Mouse (Mus musculus): ENCODE results near the gene Trrap. TPM values are rescaled to one million over a fixed set of nuclear protein-coding genes. Genes with fewer than 3 reads are reported as not detected.
"Not testable (repeated sequence)": the region's sequence is repeated elsewhere in the genome, so short reads cannot be mapped to it uniquely, and the experiment has no call there.

Trrap gene
- 100 and 107 TPM in 2 replicates for polyA plus RNA-seq (2016; fragmentation: Nextera tagmentation; extraction: Ambion mirVana)

- not testable (repeated sequence) for H3K9me3 ChIP-seq, H3K27me3 ChIP-seq
- ATAC-seq (ENCODE audit: low FRiP score) = peak; percentile 5; the same call in 1 of the 2 replicates
- peak within 1 kb of the TSS; percentile 76 for H3K4me2 ChIP-seq
- 81% methylated on average over 13 of the region's 15 CpGs for WGBS
- peak within 1 kb of the TSS; percentile 96 for H3K27ac ChIP-seq
- peaks cover 13% of the 10 kb centered on the region for H3K4me1 ChIP-seq
- peak within 1 kb of the TSS; percentile 88 for H3K4me3 ChIP-seq (replicated peaks)
- peaks cover 15% of the 10 kb centered on the region for H3K36me3 ChIP-seq (replicated peaks)
- peak within 1 kb of the TSS; percentile 89 for H3K9ac ChIP-seq
Measured at GRCm38 (mm10) chr5:144767106-144767798, at the start of gene Trrap. TSS of gene Trrap (plus strand) at chr5:144767732.

- no peak for ATAC-seq (ENCODE audit: low FRiP score)
- Histone ChIP-seq H3K4me1 (no peaks in the 10 kb centered on the region; the same call in 1 of the 2 replicates), H3K9me3 (no peaks in the 10 kb centered on the region), H3K27ac (no peak overlapping the region), H3K9ac (no peak overlapping the region), H3K4me3 (replicated peaks) (no peak overlapping the region), H3K27me3 (no peaks in the 10 kb centered on the region), H3K36me3 (replicated peaks) (no peaks in the 10 kb centered on the region), H3K4me2 (no peak overlapping the region)
- whole genome bisulfite sequencing = 80% methylated on average over 6 of the region's 6 CpGs
Measured at GRCm38 (mm10) chr5:144719781-144720180, 47.8 kb upstream of the Trrap start.

- 90% methylated on average over 4 of the region's 4 CpGs for WGBS
- Histone ChIP-seq H3K4me2 (no peak overlapping the region), H3K27me3 (no peaks in the 10 kb centered on the region), H3K4me3 (replicated peaks) (no peak overlapping the region), H3K27ac (no peak overlapping the region), H3K4me1 (peaks cover 2% of the 10 kb centered on the region; the same call in 1 of the 2 replicates), H3K36me3 (replicated peaks) (no peaks in the 10 kb centered on the region), H3K9ac (no peak overlapping the region), H3K9me3 (no peaks in the 10 kb centered on the region)
- no peak for ATAC-seq (ENCODE audit: low FRiP score)
Measured at GRCm38 (mm10) chr5:144720281-144720680, 47.3 kb upstream of the Trrap start.

- Histone ChIP-seq H3K27ac (0 out of 2 replicates have a peak overlapping the region, but pooled peaks have one; percentile 9), H3K36me3 (replicated peaks) (no peaks in the 10 kb centered on the region), H3K4me3 (replicated peaks) (no peak overlapping the region), H3K9me3 (no peaks in the 10 kb centered on the region), H3K9ac (no peak overlapping the region), H3K4me2 (no peak overlapping the region), H3K4me1 (peaks cover 19% of the 10 kb centered on the region), H3K27me3 (peaks cover 24% of the 10 kb centered on the region)
- 8% methylated on average over 2 of the region's 2 CpGs for WGBS
- peak; percentile 70 for ATAC-seq (ENCODE audit: low FRiP score)
Measured at GRCm38 (mm10) chr5:144724926-144725325, 42.6 kb upstream of the Trrap start.

- H3K27me3 ChIP-seq = peaks cover 26% of the 10 kb centered on the region
- H3K36me3 ChIP-seq (replicated peaks) = no peaks in the 10 kb centered on the region
- no peak overlapping the region for H3K4me3 ChIP-seq (replicated peaks)
- H3K9me3 ChIP-seq = no peaks in the 10 kb centered on the region
- peaks cover 19% of the 10 kb centered on the region for H3K4me1 ChIP-seq
- H3K9ac ChIP-seq = no peak overlapping the region
- ATAC-seq (ENCODE audit: low FRiP score) = no peak
- no peak overlapping the region for H3K4me2 ChIP-seq
- H3K27ac ChIP-seq = 0 out of 2 replicates have a peak overlapping the region, but pooled peaks have one; percentile 9
- WGBS = 87% methylated on average over 3 of the region's 3 CpGs
Measured at GRCm38 (mm10) chr5:144725554-144725953, 42.0 kb upstream of the Trrap start.

GRCm38 (mm10) chr5:144727119-144727518 is 40.4 kb upstream of the Trrap start:
- Histone ChIP-seq H3K4me3 (replicated peaks) (no peak overlapping the region), H3K27ac (no peak overlapping the region), H3K9me3 (no peaks in the 10 kb centered on the region), H3K4me2 (no peak overlapping the region), H3K27me3 (peaks cover 26% of the 10 kb centered on the region), H3K9ac (no peak overlapping the region), H3K4me1 (peaks cover 19% of the 10 kb centered on the region), H3K36me3 (replicated peaks) (no peaks in the 10 kb centered on the region)
- 3% methylated on average over 9 of the region's 9 CpGs for WGBS
- 0 out of 2 replicates have a peak, but pooled peaks have one; percentile 24 for ATAC-seq (ENCODE audit: low FRiP score)

GRCm38 (mm10) chr5:144728237-144728636 is 39.3 kb upstream of the Trrap start:
- Histone ChIP-seq H3K36me3 (replicated peaks) (no peaks in the 10 kb centered on the region), H3K9me3 (no peaks in the 10 kb centered on the region), H3K4me3 (replicated peaks) (no peak overlapping the region), H3K27me3 (peaks cover 26% of the 10 kb centered on the region), H3K9ac (no peak overlapping the region), H3K27ac (no peak overlapping the region), H3K4me1 (peaks cover 19% of the 10 kb centered on the region), H3K4me2 (no peak overlapping the region)
- no peak for ATAC-seq (ENCODE audit: low FRiP score)
- WGBS = 8% methylated on average over 5 of the region's 5 CpGs

GRCm38 (mm10) chr5:144729216-144729615 is 38.3 kb upstream of the Trrap start:
- H3K27ac ChIP-seq = no peak overlapping the region
- H3K27me3 ChIP-seq = peaks cover 26% of the 10 kb centered on the region
- 54% methylated on average over 8 of the region's 8 CpGs for WGBS
- H3K4me2 ChIP-seq = no peak overlapping the region
- no peaks in the 10 kb centered on the region for H3K36me3 ChIP-seq (replicated peaks)
- no peaks in the 10 kb centered on the region for H3K9me3 ChIP-seq
- ATAC-seq (ENCODE audit: low FRiP score) = no peak
- peaks cover 19% of the 10 kb centered on the region for H3K4me1 ChIP-seq
- no peak overlapping the region for H3K9ac ChIP-seq
- no peak overlapping the region for H3K4me3 ChIP-seq (replicated peaks)

GRCm38 (mm10) chr5:144733953-144734352 is 33.6 kb upstream of the Trrap start:
- Histone ChIP-seq H3K4me2 (no peak overlapping the region), H3K9ac (no peak overlapping the region), H3K9me3 (no peaks in the 10 kb centered on the region), H3K4me3 (replicated peaks) (no peak overlapping the region), H3K27me3 (peaks cover 8% of the 10 kb centered on the region), H3K27ac (no peak overlapping the region), H3K4me1 (peaks cover 2% of the 10 kb centered on the region; the same call in 1 of the 2 replicates), H3K36me3 (replicated peaks) (no peaks in the 10 kb centered on the region)
- no peak for ATAC-seq (ENCODE audit: low FRiP score)
- WGBS = 25% methylated on average over 4 of the region's 4 CpGs

- no peak overlapping the region for H3K4me3 ChIP-seq (replicated peaks)
- H3K27ac ChIP-seq = no peak overlapping the region
- no peaks in the 10 kb centered on the region for H3K4me1 ChIP-seq
- ATAC-seq (ENCODE audit: low FRiP score) = peak; percentile 60
- no peak overlapping the region for H3K9ac ChIP-seq
- 31% methylated on average over 8 of the region's 8 CpGs for WGBS
- H3K4me2 ChIP-seq = no peak overlapping the region
- peaks cover 1% of the 10 kb centered on the region; the same call in 1 of the 2 replicates for H3K27me3 ChIP-seq
- H3K36me3 ChIP-seq (replicated peaks) = no peaks in the 10 kb centered on the region
- H3K9me3 ChIP-seq = no peaks in the 10 kb centered on the region
Measured at GRCm38 (mm10) chr5:144734949-144735348, 32.6 kb upstream of the Trrap start.

GRCm38 (mm10) chr5:144737101-144737500 is 30.4 kb upstream of the Trrap start:
- WGBS = 92% methylated on average over 14 of the region's 14 CpGs

GRCm38 (mm10) chr5:144752432-144752831 is 15.1 kb upstream of the Trrap start:
- H3K36me3 ChIP-seq (replicated peaks) = 0 out of 2 replicates have a peak, but pooled peaks cover 4% of the 10 kb centered on the region
- no peaks in the 10 kb centered on the region for H3K9me3 ChIP-seq
- H3K4me2 ChIP-seq = no peak overlapping the region
- no peaks in the 10 kb centered on the region for H3K4me1 ChIP-seq
- no peaks in the 10 kb centered on the region; the same call in 1 of the 2 replicates for H3K27me3 ChIP-seq
- H3K27ac ChIP-seq = no peak overlapping the region
- WGBS = 23% methylated on average over 5 of the region's 5 CpGs
- H3K9ac ChIP-seq = no peak overlapping the region
- H3K4me3 ChIP-seq (replicated peaks) = no peak overlapping the region
- no peak for ATAC-seq (ENCODE audit: low FRiP score)

More at GRCm38 (mm10) chr5:144737101-144737500, 30.4 kb upstream of the Trrap start:
- Histone ChIP-seq H3K4me3 (replicated peaks) (no peak overlapping the region), H3K4me1 (no peaks in the 10 kb centered on the region), H3K4me2 (no peak overlapping the region), H3K27me3 (no peaks in the 10 kb centered on the region), H3K9me3 (no peaks in the 10 kb centered on the region), H3K27ac (no peak overlapping the region), H3K9ac (no peak overlapping the region), H3K36me3 (replicated peaks) (0 out of 2 replicates have a peak, but pooled peaks cover 2% of the 10 kb centered on the region)
- ATAC-seq (ENCODE audit: low FRiP score) = no peak

GRCm38 (mm10) chr5:144753041-144753440 is 14.5 kb upstream of the Trrap start:
- H3K36me3 ChIP-seq (replicated peaks) = 0 out of 2 replicates have a peak, but pooled peaks cover 4% of the 10 kb centered on the region
- H3K9ac ChIP-seq = no peak overlapping the region
- no peak overlapping the region for H3K4me2 ChIP-seq
- no peaks in the 10 kb centered on the region for H3K9me3 ChIP-seq
- WGBS = 72% methylated on average over 7 of the region's 7 CpGs
- peaks cover 3% of the 10 kb centered on the region; the same call in 1 of the 2 replicates for H3K4me1 ChIP-seq
- no peak overlapping the region for H3K4me3 ChIP-seq (replicated peaks)
- ATAC-seq (ENCODE audit: low FRiP score) = no peak
- no peak overlapping the region for H3K27ac ChIP-seq
- H3K27me3 ChIP-seq = no peaks in the 10 kb centered on the region; the same call in 1 of the 2 replicates
